Mouse (Mus musculus): Measurements from ENCODE around the gene Atg5. TPM values are rescaled to one million over a fixed set of nuclear protein-coding genes. Genes with fewer than 3 reads are reported as not detected.

Atg5 gene
- total RNA-seq, 4 experiments from 2014 or later: 14.7 to 16.8 (median 16.0) TPM

- no peak for DNase-seq (ENCODE audit: low spot score)
Observed at GRCm38 (mm10) chr10:44385227-44385626, 117.1 kb downstream of the Atg5 start.

DNA sequence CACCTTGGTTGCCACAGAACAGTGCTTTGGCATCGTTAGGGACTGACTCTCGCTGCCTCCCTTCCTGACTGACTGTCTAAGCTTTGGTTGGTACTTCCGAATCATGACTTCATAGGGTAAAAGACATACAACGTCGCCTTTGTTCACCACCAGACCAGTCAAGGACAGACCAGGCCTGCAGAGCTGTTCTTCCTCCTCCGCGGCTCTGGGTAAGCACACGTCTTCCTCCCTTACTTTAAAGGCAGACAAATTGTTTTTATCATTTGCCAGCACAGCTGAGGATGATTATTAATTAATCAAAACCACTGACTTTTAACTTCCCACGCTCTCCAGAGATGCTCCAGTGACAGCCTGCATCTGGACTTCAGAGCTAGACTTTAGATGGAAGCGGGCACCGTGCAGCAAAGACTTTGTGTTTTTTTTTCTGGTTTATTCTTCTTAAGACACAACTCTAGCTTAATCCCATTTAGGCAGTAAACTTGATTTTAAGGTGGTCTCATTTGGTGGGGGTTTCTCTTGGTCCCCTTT, 120.6 kb downstream of the Atg5 start:
- no peak for DNase-seq (ENCODE audit: low spot score)

- DNase-seq (ENCODE audit: low spot score): no peak
Observed at GRCm38 (mm10) chr10:44390286-44390685, 122.1 kb downstream of the Atg5 start.

- DNase-seq (ENCODE audit: low spot score): no peak
Observed at GRCm38 (mm10) chr10:44391509-44392290, 123.5 kb downstream of the Atg5 start.

- DNase-seq (ENCODE audit: low spot score): no peak
Observed at GRCm38 (mm10) chr10:44392855-44393254, 124.7 kb downstream of the Atg5 start.

GRCm38 (mm10) chr10:44400119-44400518, 132.0 kb downstream of the Atg5 start:
- DNase-seq (ENCODE audit: low spot score): no peak

DNA sequence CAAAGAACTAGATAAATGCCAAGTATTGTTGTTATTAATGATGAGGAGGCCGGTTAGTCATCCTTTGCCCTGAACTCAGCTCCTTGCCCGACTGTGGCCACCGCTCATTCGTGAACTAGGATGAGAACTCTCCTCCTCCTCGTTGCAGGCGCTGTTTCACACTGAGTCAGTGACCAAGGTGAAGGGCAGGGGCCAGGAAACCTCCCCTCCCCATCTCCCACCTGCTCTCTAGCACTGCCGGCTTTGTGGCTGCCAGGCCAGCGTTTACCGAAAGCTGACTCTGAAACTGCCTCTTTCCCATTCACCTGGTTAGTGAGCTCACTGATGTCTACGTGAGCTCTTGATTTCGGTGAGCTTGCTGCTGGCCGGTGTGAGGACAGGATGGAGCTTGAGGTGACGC, 132.4 kb downstream of the Atg5 start:
- no peak for DNase-seq (ENCODE audit: low spot score)

GRCm38 (mm10) chr10:44401600-44401999, 133.4 kb downstream of the Atg5 start:
- DNase-seq (ENCODE audit: low spot score): no peak

GRCm38 (mm10) chr10:44403415-44403814, 135.3 kb downstream of the Atg5 start:
- DNase-seq (ENCODE audit: low spot score): no peak

- no peak for DNase-seq (ENCODE audit: low spot score)
Observed at GRCm38 (mm10) chr10:44409054-44409453, 140.9 kb downstream of the Atg5 start.

GRCm38 (mm10) chr10:44409958-44410357, 141.8 kb downstream of the Atg5 start:
- no peak for DNase-seq (ENCODE audit: low spot score)

Small RNA genes within 50 kb of the gene (microRNA-seq; reads per million reads assigned to microRNA genes)
- gene Mir1929: 1.4 reads per million

Other genes with a start within 250 kb of the Atg5 start
- gene Crybg1, start 119.5 kb upstream of the Atg5 start, total RNA-seq (2022): 1 to 10 TPM; 3.3 to 4.0 (median 3.4) TPM